Mouse (Mus musculus) megakaryocyte progenitor cell, adult 5-6 weeks (primary cell): Measurements from ENCODE around the gene Acot7. TPM values are rescaled to one million over a fixed set of nuclear protein-coding genes. Genes with fewer than 3 reads are reported as not detected.

ENCODE experiments used
- ATAC-seq: replicated peaks from 2 replicates; pipeline ENCODE4 v1.8.0; 2016; ENCODE audit warnings: mild to moderate bottlenecking, moderate TSS enrichment, inconsistent platforms; ENCODE audit not compliant: poor library complexity
- total RNA-seq, 2 experiments: library from RNA; stranded (forward) in 1 of 2; stranded (reverse) in 1 of 2; fragments of 157-497, 149-512 nt in 1 of 2; fragments of 200-1000 nt in 1 of 2; gene quantifications; 2 replicates each; pipeline versions ENCODE4 v1.2.3 to v1.2.4; 2015 to 2017

Gene Acot7
- total RNA-seq, 2 experiments from 2014 or later: 76.7 to 79.3 TPM

DNA sequence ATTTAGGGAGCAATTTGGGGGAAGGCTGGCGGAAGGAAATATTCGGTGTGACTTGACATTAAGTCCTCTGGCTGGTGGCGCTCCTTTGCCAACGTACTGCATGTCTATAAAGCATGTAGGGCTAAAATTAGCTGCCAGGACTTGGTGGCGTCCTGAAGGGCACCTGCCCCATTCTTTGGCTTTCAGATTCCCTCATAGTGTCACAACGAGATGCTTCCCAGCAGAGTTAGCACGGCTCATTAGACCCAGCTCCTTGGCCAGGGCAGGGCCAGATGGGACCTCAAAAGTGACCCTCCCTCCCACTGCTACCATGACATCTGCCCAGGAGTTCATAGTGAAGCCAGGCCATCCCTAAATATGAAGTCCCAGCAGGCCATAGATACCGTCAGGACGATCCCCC is 92.7 kb downstream of the Acot7 start:
- no peak for ATAC-seq

DNA sequence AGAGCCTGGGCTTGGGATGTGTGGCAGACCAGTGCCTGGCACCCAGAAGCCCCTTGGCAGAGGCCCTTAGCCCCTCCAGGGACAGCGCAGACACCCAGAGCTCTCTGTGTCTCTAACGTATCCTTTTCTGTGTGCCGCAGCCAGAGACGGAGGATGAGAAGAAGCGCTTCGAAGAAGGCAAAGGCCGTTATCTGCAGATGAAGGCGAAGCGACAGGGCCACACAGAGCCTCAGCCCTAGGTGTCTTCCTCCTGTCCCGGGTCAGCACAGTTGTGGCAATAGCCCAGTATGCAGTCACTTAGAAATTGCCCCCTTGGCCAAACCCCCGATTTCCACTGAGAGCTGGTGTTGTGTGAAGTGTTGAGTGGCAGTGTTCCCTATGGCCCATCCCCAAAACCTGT is 93.4 kb downstream of the Acot7 start:
- no peak for ATAC-seq

DNA sequence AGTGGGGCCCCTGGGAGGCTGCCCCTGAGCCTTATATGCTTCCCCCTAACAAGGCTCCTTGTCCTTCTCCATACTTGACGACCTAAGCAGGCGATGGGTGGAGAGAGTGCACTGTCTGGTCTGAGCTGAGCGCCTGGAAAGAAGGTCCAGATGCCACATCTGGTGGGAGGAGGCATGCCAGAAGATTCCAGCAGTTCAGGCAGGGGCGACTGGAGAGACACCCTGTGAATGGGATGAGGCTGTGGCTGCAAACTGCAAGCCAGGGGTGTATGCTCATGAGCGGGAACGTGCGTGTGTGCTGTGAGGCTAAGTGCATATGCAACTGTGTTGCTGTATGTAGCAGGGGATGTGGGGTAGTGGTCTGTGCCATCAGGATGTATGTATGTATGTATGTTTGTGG is 94.1 kb downstream of the Acot7 start:
- ATAC-seq: no peak

DNA sequence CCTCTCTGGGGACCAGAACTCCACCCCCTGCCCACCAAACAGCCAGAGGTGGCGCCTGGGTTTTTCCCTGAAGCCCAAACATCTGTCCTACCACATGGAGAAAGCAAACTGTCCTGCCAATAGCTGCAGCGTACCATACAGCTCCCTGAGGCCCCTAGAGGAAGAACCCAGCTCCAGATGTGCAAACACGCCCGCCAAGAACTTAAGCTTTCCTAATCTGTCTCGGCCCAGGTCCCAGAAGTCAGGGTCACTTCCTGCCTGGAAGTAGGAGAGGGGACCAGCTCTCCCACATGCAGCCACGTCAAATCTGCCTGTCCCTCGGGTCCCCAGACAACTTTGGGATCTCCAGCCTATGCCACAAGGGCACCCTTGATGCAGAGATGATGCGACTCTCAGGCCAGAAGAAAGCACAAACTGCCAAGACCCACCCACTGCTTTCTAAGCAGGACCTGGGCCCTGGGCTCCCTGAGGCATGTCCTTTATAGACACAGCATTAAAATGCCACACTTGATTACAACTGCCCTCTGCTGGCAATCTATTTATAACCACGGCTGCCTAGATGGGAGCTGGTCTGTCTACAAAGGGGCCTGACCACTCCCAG is 94.6 kb downstream of the Acot7 start:
- peak; percentile 43; the same call in 1 of the 2 replicates for ATAC-seq

DNA sequence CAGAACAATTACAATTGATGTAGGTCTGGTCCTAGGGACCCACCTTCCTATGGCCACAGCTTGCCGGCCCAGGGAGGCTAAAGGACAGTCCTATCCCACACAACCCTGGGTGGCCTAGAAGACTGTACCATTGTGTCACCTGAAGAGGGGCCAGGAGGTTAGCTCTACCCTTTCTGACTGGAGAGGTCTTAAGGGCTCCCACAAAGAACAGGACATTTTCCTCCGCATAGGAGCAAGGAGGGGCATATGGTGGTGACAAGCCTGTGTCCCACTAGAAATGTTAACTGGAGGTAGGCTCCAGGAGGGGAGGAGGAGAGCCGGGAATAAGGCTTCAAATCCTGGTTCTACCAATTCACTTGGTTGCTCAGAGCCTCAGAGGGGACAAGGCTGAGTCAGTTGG is 95.3 kb downstream of the Acot7 start:
- ATAC-seq: no peak

DNA sequence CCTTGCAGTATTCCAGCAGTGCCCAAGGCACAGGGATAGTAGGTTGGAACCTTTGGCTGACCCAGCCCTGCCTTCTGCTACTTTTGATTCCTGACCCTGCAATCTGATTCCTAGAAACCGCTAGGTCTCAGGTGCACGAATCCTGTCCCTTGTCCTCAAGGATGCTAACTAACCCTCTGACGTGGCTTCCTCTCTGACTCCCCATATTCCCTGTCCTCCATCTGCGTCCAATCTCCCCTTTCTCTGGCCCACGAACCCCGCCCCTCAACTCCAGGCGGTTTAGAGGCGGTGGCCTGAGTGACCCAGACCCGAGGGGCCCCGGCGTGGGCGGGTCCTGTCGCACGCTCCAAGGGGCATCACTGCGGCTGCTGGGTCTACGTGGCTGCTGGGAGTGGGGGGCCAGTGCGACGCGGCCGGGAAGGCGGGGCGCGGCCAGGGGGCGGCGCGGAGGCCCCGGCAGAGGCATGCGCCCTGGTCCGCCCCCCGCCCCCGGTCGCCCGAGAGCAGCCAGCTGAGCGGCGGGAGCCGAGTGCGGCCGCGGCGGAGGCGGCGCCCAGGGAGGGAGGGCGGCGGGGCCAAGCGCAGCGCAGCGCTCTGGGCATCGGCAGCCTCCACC is 95.8 kb downstream of the Acot7 start, which contains the start of gene Gpr153:
Gene Gpr153 (plus strand): TSS at position 612 of the 616 bp plus-strand sequence.
- ATAC-seq: no peak

DNA sequence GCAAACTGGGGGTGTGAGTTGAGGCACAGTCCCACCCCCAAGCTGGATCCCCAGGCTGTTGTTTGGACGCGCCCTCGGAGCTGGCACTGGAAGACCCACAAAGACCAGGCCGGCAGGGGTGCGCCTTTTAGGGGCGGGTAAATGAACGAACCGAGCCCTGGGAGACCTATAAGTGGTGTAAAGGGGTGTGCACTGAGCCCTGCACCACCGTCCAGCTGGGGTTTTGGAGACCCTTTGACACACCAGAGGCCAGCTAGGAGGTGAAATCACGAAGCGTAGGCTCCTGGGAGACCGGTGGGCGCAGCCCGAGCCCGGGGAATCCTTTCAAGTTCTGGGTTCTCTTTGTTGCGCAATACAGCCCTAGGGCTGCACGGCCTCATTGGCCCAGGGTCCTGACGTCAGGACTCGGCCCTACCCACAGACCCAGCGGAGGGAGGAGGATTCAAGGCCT is 96.8 kb downstream of the Acot7 start:
- ATAC-seq: peak; percentile 51

DNA sequence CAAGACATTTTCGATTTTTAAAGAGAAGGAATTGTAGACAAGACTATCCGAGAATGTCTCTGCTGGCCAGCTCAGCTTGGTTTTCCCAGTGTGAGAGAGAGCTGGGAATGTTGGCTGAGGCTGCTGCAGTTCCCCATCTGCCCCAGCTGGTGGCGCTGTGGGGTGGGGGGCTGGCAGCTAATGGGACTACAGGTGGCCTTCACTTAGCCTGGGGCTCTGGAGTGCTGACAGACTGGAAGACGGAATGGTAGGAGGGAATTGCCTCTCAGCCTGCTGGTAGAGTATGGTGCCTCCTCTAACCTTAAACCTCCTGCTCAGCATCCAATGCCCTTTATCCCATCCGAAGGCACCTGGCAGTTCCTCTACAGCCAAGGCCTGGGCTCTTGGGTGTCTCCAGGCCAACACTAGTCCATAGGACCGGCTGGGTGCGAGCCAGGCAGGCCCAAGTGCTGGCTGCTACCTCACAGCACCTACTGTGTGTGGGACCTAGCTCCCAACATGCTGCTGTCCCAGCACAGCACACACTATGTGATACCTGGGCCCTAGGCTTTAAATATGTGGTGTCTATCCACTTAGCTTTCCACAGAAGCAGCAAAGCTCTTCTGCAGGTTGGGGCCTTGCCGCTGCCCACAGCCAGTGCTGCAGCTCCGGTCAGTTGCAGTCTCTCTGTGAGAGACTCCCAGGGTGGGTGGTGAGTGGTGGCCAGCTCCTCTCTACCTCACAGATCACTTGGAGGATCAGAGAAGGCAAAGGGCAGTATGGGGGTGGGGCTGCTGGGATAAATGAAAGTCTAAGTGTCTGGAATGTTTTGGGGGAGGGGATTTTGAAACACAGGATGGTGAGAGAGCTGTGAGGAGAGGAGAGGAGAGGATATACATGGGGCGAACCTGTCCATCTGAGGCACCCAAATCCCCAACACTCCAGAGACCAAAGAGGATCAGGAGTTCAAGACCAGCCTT is 98.7 kb downstream of the Acot7 start:
- peak; percentile 43; the same call in 1 of the 2 replicates for ATAC-seq

DNA sequence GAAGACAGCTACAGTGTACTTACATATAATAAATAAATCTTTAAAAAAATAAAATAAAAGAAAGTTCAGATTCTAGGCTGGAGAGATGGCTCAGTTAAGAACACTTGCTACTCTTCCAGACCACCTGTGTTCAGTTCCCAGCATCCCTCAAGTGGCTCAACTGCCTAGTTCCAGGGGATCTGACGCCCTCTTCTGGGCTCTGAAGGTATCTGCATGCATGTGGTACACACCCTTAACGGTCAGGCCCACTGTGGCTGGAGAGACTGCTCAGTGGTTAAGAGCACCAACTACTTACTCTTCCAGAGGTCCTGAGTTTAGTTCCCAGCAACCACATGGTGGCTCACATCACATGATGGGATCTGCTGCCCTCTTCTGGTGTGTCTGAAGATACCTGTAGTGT is 100.0 kb downstream of the Acot7 start:
- ATAC-seq: no peak

DNA sequence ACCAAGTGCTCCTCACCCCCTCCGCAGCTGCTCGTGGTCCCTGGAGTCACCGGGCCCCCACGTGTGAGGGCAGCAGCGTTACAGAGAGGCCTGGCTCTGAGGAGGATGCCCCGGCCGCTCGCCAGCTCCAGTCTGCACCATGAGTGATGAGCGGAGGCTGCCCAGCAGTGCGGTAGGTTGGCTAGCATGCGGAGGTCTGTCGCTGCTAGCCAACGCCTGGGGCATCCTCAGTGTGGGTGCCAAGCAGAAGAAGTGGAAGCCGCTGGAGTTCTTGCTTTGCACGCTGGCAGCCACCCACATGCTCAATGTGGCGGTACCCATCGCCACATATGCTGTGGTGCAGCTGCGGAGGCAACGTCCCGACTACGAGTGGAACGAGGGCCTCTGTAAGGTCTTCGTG is 101.1 kb downstream of the Acot7 start:
- no peak for ATAC-seq

DNA sequence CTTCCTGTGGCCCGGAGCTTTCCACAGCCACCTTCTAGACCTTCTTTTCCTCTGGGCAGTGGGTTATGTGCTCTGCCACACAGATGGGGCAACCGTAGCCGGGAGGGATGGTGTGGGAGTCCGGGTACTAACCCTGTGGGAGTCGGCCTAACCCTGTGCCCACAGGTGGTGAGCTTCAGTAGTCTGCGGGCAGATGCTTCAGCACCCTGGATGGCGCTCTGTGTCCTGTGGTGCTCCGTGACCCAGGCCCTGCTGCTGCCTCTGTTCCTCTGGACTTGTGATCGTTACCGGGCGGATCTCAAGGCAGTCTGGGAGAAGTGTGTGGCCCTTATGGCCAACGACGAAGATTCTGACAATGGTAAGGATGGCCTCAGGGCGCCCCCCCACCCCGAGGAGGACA is 103.7 kb downstream of the Acot7 start:
- no peak for ATAC-seq

DNA sequence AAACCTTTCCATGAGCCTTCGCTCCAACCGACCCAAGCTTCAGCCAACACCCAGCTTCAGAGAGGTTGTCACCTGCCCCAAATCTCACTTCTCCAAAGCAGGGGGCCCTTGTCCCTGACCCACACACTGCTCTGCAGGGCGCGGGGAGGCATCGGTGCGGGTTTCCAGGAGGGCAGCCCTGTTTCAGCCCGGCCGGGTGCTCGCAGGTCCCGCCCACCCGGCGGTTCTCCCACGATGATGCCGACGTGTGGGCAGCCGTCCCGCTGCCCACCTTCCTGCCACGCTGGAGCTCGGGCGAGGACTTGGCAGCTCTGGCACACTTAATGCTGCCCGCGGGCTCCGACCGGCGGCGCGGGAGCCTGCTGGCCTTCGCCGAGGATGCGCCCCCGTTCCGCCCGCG is 104.8 kb downstream of the Acot7 start:
- ATAC-seq: no peak

DNA sequence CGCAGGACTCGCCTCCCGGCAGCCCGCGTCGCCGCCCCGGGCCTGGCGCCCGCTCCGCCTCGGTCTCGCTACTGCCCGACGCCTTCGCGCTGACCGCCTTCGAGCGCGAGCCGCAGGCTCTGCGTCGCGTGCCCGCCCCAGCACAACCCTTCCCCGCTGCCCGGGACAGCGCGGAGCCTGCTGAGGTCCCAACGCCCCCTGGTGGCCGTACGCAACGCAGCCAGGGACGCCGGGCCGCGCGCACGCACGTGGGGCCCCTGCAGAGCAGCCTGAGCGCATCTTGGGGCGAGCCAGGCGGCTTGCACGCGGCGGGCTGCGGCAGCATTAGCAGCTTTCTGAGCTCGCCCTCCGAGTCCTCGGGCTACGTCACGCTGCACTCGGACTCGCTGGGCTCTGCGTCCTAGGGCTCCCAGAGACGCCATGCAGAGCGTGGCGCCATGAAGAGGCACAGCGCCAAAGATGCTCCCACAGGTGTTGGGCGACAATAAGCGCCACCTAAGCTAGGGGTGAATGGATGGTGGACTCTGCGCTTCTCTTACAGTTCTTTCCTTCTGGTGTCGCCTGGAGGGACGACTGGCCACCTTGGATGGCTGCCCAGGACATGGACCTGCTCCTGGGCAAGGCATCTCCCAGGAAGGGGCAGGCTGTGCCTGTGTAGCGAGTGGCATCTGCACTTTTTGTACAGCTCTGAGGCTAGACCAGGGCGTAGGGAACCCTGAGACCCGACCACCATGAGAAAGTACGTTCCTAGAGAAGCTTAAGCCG is 105.4 kb downstream of the Acot7 start:
- peak; percentile 81 for ATAC-seq

DNA sequence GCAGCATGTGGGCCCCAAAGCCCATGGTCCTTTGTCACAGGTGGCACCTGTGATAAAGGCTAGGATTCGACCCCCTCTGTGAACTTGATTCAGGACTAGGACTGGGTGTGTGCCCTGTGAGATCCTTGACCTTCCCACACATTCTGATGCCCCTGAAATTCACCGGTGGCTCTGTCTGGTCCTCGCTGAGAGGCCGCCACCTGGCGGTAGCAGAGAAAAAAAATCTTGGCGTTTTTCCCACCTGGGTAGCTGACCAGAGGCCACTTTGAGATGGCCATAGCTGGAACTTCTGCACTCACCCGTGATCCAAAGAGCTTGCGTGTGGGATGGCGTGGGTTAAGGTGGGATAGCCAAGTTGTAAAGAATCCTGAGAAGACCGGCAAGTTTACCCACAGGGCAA is 107.6 kb downstream of the Acot7 start:
- ATAC-seq: no peak

DNA sequence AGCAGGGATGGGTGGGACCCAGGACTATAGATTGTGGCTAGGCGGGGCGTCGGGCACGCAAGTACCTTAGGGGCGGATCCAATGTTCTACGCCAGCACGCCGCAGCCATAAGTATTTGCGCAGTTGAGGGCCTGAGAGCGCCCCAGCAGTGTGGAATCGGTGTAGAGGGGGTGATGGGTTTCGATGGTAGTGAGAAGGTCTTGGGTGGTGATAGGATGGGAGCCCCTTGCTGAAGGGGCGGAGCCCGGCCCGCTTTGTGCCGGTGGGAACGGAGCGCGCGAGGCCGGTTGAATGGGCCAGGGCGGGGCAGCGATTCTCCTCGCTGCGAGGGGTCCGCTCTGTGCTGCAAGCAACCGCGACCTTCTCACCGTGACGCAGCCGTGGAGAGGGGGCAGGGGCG is 108.2 kb downstream of the Acot7 start:
- ATAC-seq: peak; percentile 32

DNA sequence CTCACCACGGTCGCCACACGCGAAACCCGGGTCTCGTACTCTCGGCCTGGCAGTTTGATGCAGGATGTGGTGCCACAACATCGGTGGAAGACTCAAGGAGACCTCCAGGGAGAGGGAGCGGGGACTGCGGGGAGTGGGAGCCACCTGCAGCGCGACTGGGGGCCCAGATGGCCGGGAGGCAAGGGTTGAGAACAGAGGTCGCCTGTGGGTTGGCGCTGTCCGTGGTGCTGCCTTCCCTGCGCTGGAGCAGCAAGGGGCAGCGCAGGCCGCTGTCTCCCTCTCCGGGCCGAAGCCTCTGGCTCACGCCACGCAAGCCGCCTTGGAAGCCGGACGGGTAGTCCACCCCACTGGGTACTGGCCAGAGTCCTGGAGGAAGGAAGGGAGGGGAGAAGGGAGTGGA is 109.0 kb downstream of the Acot7 start:
- ATAC-seq: peak; percentile 64

DNA sequence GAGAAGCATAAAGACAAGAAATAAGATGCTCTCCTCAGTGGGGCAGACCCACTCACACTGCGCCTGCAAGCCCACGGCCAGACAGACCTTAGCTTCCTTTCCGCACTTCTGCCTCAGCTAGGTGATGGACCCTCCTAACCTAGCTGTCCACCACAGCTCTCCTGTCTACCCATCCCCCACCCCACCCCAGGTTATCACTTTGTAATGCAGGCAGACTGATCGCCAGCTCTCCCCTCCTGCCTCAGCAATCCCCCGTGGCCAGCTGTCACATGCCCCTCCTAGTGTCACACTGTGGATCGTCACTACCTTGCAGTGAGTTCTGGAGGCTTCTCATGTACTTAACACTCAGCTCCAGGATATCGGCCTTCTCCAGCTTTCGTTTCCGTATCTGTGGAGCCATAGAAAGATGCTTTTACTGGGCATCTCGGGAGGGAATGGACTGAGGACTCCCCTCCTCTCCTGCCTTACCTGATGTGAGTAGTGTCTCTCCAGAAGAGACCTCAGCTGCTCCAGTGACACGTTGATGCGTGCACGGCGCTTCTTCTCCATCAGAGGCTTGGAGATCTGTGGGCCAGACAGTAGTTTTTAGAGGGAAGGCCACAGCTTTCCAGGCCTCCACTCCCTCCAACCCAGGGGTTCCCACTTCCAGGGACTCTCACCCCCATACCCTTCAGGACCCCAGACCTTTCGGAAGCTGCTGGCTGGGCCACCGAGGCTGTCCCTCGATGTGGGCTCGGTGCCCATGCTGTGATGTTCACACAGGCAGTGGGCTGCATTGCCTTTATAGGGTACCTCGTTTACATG is 109.6 kb downstream of the Acot7 start:
- ATAC-seq: no peak

DNA sequence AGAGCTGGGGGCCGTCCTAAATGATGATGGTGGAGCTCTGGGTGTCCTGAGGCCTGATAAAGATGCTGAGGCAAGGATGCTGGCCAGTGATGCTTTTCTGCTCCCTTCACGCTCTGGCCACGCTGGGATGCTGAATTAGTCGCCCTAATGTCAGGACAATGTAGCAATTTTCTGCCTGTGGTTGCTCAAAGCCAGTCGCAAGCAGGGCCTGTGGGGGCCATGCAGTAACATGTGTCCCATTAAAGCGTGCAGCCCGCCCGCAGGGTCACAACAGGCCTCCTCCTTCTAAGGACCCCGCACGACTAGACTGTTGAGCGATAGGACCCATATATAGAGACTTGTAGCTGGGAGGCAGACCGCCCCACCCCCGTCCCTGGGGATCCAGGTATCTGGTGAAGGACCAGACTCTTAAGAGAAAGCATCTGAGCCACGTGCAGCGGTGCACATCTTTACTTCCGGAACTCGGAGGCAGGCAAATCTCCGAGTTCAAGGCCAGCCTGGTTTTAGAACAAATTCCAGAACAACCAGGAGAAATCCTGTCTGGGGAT is 110.5 kb downstream of the Acot7 start:
- no peak for ATAC-seq

DNA sequence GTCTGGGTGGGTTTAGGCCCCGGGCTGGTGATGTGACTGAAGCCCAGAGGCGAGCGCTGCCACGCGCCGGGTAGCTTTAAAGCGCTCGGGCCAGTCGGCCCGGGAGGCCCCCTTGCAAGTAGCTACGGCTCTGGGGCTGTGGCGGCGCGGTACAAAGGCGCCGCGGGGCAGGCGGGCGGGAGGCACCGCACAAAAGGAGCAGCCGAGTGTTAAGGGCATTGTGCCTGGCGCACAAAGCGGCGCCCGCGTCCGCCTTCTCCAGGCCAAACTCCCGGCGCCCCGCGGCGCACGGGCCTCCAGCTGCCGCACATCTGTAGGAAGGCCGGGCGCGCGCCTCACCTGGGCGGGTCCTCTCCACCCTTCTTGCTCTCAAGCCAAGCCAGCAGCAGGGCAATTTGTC is 112.5 kb downstream of the Acot7 start:
- no peak for ATAC-seq

DNA sequence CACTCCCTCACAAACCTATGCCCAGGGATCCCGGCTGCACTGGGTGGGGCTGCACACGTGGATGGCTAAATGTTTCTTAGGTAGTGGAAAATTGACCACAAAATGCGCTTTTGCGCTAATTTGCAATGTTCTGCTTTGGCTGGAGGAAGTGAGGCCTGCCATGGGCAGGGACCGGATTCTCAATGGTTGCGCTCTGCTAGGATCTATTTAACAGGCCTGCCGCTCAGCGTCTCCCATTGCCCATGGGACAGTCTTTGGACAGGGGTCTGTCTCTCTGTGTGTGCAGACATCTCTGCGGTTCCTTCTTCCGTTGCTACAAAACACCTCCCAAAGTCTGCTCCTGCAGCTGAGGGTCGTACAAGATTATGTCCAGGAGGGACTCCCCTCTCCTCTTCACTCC is 113.1 kb downstream of the Acot7 start:
- ATAC-seq: no peak
